Mouse (Mus musculus) cerebellum, postnatal 25 days (tissue): Measurements from ENCODE around the gene Odaph.
"Not testable (repeated sequence)": the region's sequence is repeated elsewhere in the genome, so short reads cannot be mapped to it uniquely, and the experiment has no call there.

Experiments
- DNase-seq, 2 experiments: peaks; one replicate each; pipeline ENCODE4 v3.0.0; 2021; ENCODE audit warnings: mixed read lengths in 2 of 2

Gene Odaph

DNA sequence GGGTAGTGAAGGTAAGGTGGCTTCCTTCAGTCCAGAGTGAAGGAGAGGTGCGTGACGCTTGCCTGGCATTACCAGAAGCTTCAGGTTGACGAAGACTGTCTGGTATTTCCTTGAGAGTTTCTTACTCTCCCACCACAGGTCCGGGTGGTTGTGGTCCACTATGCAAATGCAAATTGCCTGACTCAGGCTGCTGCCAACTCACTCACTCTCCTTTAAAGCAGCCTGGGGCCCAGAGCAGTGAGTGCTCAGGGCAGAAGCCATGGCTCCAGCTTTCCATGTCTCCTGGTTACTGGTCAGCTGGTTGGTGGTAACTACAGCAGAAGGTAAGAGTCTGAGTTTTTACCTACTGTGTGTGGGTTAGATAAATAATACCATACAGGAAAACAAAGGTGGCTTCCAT lies at the start of gene Odaph:
Odaph (plus strand) TSS at position 240 of the 400 bp plus-strand sequence.
- no peak for DNase-seq

- DNase-seq, result not testable (repeated sequence)
Observed at GRCm38 (mm10) chr5:91945609-91946008, 41.7 kb upstream of the Odaph start.

- no peak for DNase-seq
Observed at GRCm38 (mm10) chr5:91947008-91947407, 40.3 kb upstream of the Odaph start.

- DNase-seq, result no peak
Observed at GRCm38 (mm10) chr5:91949441-91949840, 37.8 kb upstream of the Odaph start.

GRCm38 (mm10) chr5:91951404-91951803 lies 35.9 kb upstream of the Odaph start:
- DNase-seq, result no peak

GRCm38 (mm10) chr5:91956991-91957760 lies 30.1 kb upstream of the Odaph start:
- DNase-seq, result no peak

GRCm38 (mm10) chr5:91959096-91959495 lies 28.2 kb upstream of the Odaph start:
- DNase-seq, result no peak

DNA sequence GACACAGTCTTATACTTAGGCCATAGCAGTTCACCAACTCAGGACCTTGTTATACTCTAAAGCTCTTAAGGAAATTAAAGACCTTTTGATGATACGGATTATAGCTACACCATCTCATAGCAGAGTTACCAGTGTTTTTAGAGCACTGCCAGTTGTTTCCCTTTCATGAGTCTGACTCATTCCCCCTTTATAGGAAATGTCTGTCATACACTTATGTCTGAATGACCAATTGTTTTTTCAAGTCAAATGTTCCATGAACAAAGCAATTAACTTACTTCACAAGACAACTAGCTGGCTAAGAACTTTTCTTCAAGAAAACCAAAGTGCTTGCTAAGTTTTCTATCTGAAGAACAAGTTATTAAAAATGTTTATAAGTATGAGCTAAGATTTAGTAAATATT lies 27.3 kb upstream of the Odaph start:
- DNase-seq, result no peak

GRCm38 (mm10) chr5:91960606-91961254 lies 26.5 kb upstream of the Odaph start:
- no peak for DNase-seq

GRCm38 (mm10) chr5:91961370-91961769 lies 25.9 kb upstream of the Odaph start:
- DNase-seq, result no peak

DNA sequence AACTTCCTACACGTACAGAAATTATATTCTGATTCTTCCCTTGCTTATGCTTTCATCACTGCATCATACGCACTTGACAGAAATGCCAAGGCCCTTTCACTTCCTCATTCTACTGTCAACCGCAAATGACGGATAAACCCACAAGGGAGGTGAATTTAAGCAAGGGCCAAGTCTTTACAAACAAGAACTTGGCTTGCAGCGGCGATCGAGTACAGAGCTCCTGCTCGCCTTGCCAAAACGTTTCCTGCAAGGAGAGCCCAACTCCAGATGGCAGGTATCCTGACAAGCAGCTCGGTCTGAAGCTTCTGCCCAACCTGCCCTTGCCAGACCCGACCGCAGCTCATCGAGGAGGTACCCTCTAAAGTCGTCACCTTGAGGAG lies 25.0 kb upstream of the Odaph start:
- DNase-seq, result no peak

- DNase-seq, result peak; percentile 94 to 96
Observed at GRCm38 (mm10) chr5:91962639-91963440, 24.4 kb upstream of the Odaph start, which contains the start of gene Rchy1. TSS of gene Rchy1 (minus strand) at chr5:91963068.

DNA sequence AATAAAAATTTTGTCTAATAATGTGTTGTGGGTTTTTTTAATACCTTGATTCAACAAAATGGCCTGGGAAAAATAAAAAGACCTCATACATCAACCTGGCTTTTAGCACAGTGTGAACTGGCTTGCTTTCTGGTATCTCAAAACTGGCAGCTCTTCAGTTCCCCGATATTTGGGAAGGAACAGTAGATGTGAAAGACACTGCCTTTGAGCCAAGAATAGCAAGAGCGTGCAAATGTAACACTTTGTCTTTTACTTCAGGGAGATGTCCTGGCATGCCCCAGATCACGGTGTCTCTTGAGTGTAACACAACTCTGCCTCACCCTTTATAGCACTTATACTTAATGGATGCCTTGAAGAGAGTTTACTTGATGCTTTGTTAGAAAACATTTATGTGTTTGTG lies 15.2 kb upstream of the Odaph start:
- DNase-seq, result no peak

- DNase-seq, result no peak
Observed at GRCm38 (mm10) chr5:91974002-91974401, 13.3 kb upstream of the Odaph start.

DNA sequence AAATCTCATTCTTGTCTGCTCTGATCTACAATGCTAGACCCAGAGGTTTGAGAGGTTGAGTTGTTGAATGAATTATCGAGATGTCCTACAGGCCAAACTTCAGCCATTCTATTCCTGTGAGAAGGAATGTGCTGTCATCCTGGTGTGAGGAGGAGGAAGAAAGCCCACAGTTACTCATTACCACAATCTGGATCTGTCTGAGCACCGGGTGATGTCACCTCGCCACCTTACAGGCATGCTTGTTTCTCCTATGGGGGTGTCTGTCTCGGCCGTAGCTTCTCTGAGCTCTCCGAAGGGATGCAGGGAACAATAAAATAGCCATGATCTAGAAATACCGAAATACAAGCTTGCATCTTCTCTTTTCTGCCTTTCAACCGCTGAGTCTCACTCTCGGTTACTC lies 11.5 kb upstream of the Odaph start:
- no peak for DNase-seq

DNA sequence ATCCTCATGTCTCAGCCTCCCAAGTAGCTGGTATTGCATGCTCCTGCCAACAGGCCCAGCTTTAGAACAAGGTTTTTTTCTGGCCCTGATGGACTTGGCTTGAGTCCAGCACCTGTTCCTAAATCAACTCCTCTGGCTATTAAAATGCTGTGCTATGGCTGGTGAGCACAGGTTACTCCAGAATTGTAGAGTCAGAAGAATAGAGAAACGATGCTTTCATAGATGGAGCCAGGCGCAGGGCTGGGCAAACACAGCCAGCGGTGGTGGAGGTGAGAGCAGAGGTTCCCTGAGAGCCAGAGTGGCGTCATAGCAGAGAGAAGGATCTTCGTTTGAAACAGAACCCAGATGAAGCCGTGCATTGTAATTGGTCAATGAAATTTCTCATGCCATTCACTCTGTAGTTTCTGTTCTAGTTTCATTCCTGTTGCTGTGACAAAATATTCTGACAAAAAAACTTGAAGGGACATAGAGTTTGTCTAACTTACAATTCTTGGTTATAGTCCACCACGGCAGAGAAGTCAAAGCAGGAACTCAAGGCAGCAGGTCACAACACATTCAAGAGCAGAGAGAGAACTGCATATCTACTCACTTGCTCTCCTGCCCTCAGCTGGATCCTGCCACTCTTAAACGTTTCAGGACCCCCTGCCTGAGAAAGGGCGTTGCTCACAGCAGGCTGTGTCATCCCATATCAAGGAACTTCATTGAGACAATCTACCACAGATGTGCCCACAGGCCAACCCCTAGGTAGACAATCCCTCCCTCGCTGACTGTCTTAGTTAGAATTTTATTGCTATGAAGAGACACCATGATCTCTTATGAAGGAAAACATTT lies 10.5 kb upstream of the Odaph start:
- no peak for DNase-seq

DNA sequence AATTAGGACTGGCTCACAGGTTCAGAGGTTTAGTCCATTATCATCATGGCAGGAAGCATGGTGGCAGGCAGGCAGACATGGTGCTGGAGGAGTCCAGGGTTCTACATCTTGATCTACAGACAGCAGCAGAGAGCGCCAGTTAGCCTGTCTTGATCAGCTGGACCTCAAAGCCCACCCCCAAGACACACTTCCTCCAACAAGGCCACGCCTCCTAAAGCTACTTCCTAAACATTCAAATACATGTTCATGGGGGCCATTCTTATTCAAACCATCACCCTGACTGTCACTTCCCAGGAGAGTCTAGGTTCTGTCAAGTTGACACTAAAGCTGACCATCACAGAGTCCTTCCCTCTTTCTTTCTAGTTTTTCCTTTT lies 9.9 kb upstream of the Odaph start:
- no peak for DNase-seq

DNA sequence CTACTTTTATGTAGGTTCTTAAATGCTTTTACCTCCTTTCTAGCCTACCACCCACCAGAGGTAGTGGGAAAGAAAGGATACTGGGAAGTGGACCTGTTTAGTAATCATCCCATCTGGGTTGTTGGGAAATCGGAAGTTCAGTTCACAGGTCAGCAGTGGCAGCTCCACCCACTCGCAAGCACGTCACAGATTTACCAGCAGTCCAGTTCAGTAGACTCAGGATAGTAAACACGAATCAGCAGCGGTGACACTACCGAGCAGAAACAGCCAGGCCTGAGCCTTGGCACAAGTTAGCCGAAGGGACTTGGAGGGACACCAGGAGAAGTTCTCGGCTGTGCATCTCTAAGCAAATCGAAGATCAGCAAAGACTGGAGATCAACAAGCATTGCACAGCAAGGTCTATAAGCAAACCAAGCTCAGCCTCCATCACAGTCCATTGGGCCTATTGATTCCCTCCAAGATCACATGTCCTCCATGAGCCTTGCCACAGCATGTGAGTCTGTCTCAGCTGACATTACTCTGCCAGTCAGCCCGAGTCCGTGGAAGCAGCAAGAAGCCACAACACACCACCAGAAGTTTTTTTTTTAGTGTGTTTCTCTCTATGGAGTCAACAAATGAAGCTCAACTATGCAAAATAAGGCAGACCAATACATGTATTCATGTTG lies 6.0 kb upstream of the Odaph start:
- no peak for DNase-seq

GRCm38 (mm10) chr5:91983490-91983889 lies 3.8 kb upstream of the Odaph start:
- DNase-seq, result no peak

GRCm38 (mm10) chr5:91985721-91986120 lies 1.6 kb upstream of the Odaph start:
- no peak for DNase-seq

DNA sequence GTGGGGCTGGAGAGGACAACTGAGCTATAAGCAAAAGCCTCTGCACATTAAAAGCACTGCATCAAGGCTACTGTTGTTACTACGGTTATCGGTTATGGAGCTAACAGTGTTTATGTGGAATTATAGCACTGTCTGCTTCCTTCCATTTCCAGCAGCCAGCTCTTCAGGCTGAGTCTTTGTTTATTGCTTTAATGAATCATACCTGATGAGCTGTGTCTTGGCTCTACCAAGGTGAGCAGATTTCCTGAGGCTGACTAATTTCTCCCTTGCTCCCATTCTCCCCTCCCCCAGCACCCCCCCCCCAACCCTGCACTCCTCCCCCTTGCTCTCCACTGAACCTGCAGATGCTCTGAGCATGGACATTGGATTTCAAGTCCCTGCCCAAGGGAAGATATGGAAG lies 524 bp downstream of the Odaph start:
- DNase-seq, result no peak

GRCm38 (mm10) chr5:91989261-91989660 lies 2.0 kb downstream of the Odaph start:
- no peak for DNase-seq
